Mouse (Mus musculus): Measurements from ENCODE around the gene Aqp9.

DNA sequence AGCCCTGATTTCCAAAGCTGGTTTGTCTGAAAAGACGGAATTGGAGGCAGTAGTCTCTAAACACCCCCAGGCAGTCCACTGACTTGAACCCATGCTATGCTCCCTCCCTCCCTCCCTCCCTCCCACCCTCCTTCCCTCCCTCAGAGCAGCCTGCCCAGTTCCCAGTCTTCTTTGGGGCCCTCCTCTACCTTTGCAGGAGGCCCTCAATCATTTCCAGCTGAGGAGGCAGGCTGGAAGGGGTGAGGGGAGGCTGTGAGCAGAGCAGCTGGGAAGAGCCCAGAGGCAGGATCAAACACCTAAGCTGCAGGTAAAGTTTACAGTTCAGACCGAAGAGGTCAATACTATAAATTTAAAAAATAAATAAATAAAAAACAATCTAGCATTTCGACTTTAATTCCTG lies 4.1 kb downstream of the Aqp9 start:
- TF ChIP-seq CTCF (IDR thresholded peaks at IDR 0.05; ENCODE audit: borderline replicate concordance, control insufficient read depth, extremely low read depth, insufficient read depth, low read length, poor library complexity) (no peak), POLR2A (IDR thresholded peaks at IDR 0.05; ENCODE audit: control insufficient read depth, extremely low read depth, insufficient read depth, low read length, poor library complexity) (no peak)

Data from thymus, adult 2 months (tissue).